Mouse (Mus musculus): Measurements from ENCODE around the gene Itga3. TPM values are rescaled to one million over a fixed set of nuclear protein-coding genes. Genes with fewer than 3 reads are reported as not detected.

Itga3 gene
- total and polyA plus RNA-seq, 2 experiments from 2014 or later = 12.3 to 33.2 TPM

DNA sequence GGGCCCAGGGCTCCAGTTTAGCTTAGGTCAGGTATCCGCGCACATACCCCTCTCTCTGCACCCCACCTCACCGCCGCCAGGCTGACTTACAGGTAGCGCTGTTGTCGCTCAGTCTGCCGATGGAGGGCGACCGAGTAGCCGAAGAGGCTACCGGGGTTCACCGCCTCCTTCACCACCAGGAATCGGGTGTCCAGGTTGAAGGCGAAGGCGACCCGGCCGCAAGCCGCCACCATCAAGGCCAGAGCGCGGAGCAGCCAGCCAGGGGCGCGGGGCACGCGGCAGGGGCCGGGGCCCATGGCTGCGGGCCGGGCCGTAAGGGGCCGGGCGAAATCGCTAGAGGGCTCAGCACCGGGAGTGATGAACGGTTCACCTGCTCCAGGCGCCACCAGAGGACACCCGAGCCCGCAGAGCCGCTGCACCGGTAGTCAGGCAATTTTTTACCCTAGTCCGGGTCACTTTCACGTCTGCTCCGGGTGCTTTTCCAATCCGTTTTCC lies 513 bp downstream of the Itga3 start:
- Histone ChIP-seq H3K9ac (replicated peaks; ENCODE audit: low read length, poor library complexity, severe bottlenecking) (peak overlapping the region; percentile 73), H3K9me3 (ENCODE audit: low read length) (no peaks in the 10 kb centered on the region), H3K4me2 (ENCODE audit: low read depth, low read length, poor library complexity, severe bottlenecking) (peak overlapping the region; percentile 71), H3K27me3 (ENCODE audit: insufficient read depth, low read length) (no peaks in the 10 kb centered on the region), H3K4me3 (ENCODE audit: low read depth, low read length) (peak overlapping the region; percentile 81), H3K27ac (ENCODE audit: low read depth, low read length) (peak overlapping the region; percentile 82), H3K4me1 (ENCODE audit: insufficient read depth, low read length) (peaks cover 7% of the 10 kb centered on the region; the same call in 1 of the 2 replicates), H3K36me3 (ENCODE audit: insufficient read depth, low read length) (no peaks in the 10 kb centered on the region)
- TF ChIP-seq CTCF (IDR thresholded peaks at IDR 0.05) = peak; percentile 62
- 2% methylated on average over 41 of the region's 42 CpGs for WGBS
- peak; percentile 59; the same call in 1 of the 2 replicates for ATAC-seq (ENCODE audit: low FRiP score)
- DNase-seq (ENCODE audit: low spot score) = peak; percentile 61

GRCm38 (mm10) chr11:95075197-95076040 lies 1.2 kb downstream of the Itga3 start:
- peak; percentile 51 for TF ChIP-seq CTCF (IDR thresholded peaks at IDR 0.05)
- peak overlapping the region; percentile 71 for H3K4me2 ChIP-seq (ENCODE audit: low read depth, low read length, poor library complexity, severe bottlenecking)
- DNase-seq (ENCODE audit: low spot score) (peak; percentile 24), ATAC-seq (ENCODE audit: low FRiP score) (peak; percentile 33; the same call in 1 of the 2 replicates)
- H3K9ac ChIP-seq (replicated peaks; ENCODE audit: low read length, poor library complexity, severe bottlenecking) = peak overlapping the region; percentile 73
- no peaks in the 10 kb centered on the region for H3K36me3 ChIP-seq (ENCODE audit: insufficient read depth, low read length)
- H3K9me3 ChIP-seq (ENCODE audit: low read length) = no peaks in the 10 kb centered on the region
- WGBS = 7% methylated on average over 18 of the region's 19 CpGs
- no peaks in the 10 kb centered on the region for H3K27me3 ChIP-seq (ENCODE audit: insufficient read depth, low read length)
- peak overlapping the region; percentile 82 for H3K27ac ChIP-seq (ENCODE audit: low read depth, low read length)
- H3K4me1 ChIP-seq (ENCODE audit: insufficient read depth, low read length) = peaks cover 7% of the 10 kb centered on the region; the same call in 1 of the 2 replicates
- H3K4me3 ChIP-seq (ENCODE audit: low read depth, low read length) = peak overlapping the region; percentile 81

DNA sequence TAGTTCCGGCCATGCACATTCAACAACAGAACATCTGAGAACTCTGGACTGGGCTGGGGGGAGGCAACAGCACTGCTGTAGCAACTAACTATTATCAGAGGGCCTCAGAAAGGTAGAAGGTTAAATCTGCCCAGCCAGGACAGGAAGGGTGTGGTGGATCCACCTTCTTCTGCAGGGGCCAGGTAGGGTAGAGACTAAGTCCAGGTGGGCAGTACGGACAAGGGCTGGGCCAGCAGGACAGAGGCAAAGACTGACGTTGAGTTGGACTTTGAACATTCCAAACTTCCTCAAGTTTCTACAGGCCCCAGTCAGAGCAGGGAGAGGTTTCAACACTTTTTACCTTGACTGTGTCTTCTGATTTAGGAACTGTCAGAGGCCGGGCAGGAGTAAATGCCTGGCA lies 1.9 kb downstream of the Itga3 start:
- Histone ChIP-seq H3K4me1 (ENCODE audit: insufficient read depth, low read length) (peaks cover 7% of the 10 kb centered on the region; the same call in 1 of the 2 replicates), H3K9me3 (ENCODE audit: low read length) (no peaks in the 10 kb centered on the region), H3K36me3 (ENCODE audit: insufficient read depth, low read length) (no peaks in the 10 kb centered on the region), H3K4me2 (ENCODE audit: low read depth, low read length, poor library complexity, severe bottlenecking) (peak overlapping the region; percentile 71), H3K27ac (ENCODE audit: low read depth, low read length) (no peak overlapping the region), H3K9ac (replicated peaks; ENCODE audit: low read length, poor library complexity, severe bottlenecking) (peak overlapping the region; percentile 73), H3K4me3 (ENCODE audit: low read depth, low read length) (peak overlapping the region; percentile 81), H3K27me3 (ENCODE audit: insufficient read depth, low read length) (no peaks in the 10 kb centered on the region)
- ATAC-seq (ENCODE audit: low FRiP score) (no peak), DNase-seq (ENCODE audit: low spot score) (no peak)
- WGBS = 77% methylated on average over 4 of the region's 4 CpGs
- no peak for TF ChIP-seq CTCF (IDR thresholded peaks at IDR 0.05)

DNA sequence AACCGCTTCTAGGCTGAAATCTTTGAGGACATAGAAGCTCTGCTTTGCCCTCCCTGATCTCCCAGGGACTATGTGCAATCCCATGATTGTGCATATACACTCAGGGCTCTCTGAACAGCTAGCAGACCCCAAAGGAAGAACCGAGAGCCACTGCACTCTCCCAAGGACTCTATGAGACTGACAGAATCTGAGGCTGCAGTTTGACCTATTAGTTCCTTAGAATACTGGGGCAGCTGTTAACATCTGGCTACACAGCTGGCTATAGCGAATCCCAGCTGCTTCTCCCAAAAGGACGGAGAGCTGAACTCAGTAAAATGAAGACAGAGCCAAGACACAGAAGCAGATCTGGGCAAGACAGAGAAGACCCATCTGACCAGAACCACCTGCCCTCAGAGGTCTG lies 2.8 kb downstream of the Itga3 start:
- H3K4me3 ChIP-seq (ENCODE audit: low read depth, low read length) = no peak overlapping the region
- no peaks in the 10 kb centered on the region for H3K36me3 ChIP-seq (ENCODE audit: insufficient read depth, low read length)
- TF ChIP-seq CTCF (IDR thresholded peaks at IDR 0.05) = no peak
- ATAC-seq (ENCODE audit: low FRiP score) (no peak), DNase-seq (ENCODE audit: low spot score) (no peak)
- H3K9me3 ChIP-seq (ENCODE audit: low read length) = no peaks in the 10 kb centered on the region
- H3K4me2 ChIP-seq (ENCODE audit: low read depth, low read length, poor library complexity, severe bottlenecking) = no peak overlapping the region
- no peak overlapping the region for H3K27ac ChIP-seq (ENCODE audit: low read depth, low read length)
- H3K9ac ChIP-seq (replicated peaks; ENCODE audit: low read length, poor library complexity, severe bottlenecking) = no peak overlapping the region
- no peaks in the 10 kb centered on the region for H3K27me3 ChIP-seq (ENCODE audit: insufficient read depth, low read length)
- WGBS = 82% methylated on average over 4 of the region's 4 CpGs
- peaks cover 7% of the 10 kb centered on the region; the same call in 1 of the 2 replicates for H3K4me1 ChIP-seq (ENCODE audit: insufficient read depth, low read length)

GRCm38 (mm10) chr11:95072804-95073203 lies 3.8 kb downstream of the Itga3 start:
- ATAC-seq (ENCODE audit: low FRiP score) = no peak
- H3K9ac ChIP-seq (replicated peaks; ENCODE audit: low read length, poor library complexity, severe bottlenecking) = no peak overlapping the region
- TF ChIP-seq CTCF (IDR thresholded peaks at IDR 0.05) = no peak

GRCm38 (mm10) chr11:95072136-95072535 lies 4.5 kb downstream of the Itga3 start:
- Histone ChIP-seq H3K4me2 (ENCODE audit: low read depth, low read length, poor library complexity, severe bottlenecking) (no peak overlapping the region), H3K4me1 (ENCODE audit: insufficient read depth, low read length) (peaks cover 7% of the 10 kb centered on the region; the same call in 1 of the 2 replicates), H3K9ac (replicated peaks; ENCODE audit: low read length, poor library complexity, severe bottlenecking) (no peak overlapping the region), H3K9me3 (ENCODE audit: low read length) (no peaks in the 10 kb centered on the region), H3K27me3 (ENCODE audit: insufficient read depth, low read length) (no peaks in the 10 kb centered on the region), H3K36me3 (ENCODE audit: insufficient read depth, low read length) (no peaks in the 10 kb centered on the region), H3K27ac (ENCODE audit: low read depth, low read length) (no peak overlapping the region), H3K4me3 (ENCODE audit: low read depth, low read length) (no peak overlapping the region)
- no peak for TF ChIP-seq CTCF (IDR thresholded peaks at IDR 0.05)
- no peak for DNase-seq (ENCODE audit: low spot score)
- ATAC-seq (ENCODE audit: low FRiP score) = no peak
- 66% methylated on average over 8 of the region's 8 CpGs for WGBS

More at GRCm38 (mm10) chr11:95072804-95073203, 3.8 kb downstream of the Itga3 start:
- peaks cover 7% of the 10 kb centered on the region; the same call in 1 of the 2 replicates for H3K4me1 ChIP-seq (ENCODE audit: insufficient read depth, low read length)
- H3K4me3 ChIP-seq (ENCODE audit: low read depth, low read length) = no peak overlapping the region
- H3K27ac ChIP-seq (ENCODE audit: low read depth, low read length) = no peak overlapping the region
- no peak for DNase-seq (ENCODE audit: low spot score)
- WGBS = 57% methylated on average over 5 of the region's 5 CpGs
- H3K36me3 ChIP-seq (ENCODE audit: insufficient read depth, low read length) = no peaks in the 10 kb centered on the region
- H3K4me2 ChIP-seq (ENCODE audit: low read depth, low read length, poor library complexity, severe bottlenecking) = no peak overlapping the region
- no peaks in the 10 kb centered on the region for H3K27me3 ChIP-seq (ENCODE audit: insufficient read depth, low read length)
- H3K9me3 ChIP-seq (ENCODE audit: low read length) = no peaks in the 10 kb centered on the region
